Mouse (Mus musculus): Measurements from ENCODE around the gene Noct.

The Noct gene

GRCm38 (mm10) chr3:51276421-51277111 is 52.3 kb downstream of the Noct start:
- peak; percentile 59 for DNase-seq (ENCODE audit: low read depth, low spot score)

- DNase-seq (ENCODE audit: low read depth, low spot score), result peak; percentile 85
Measured at GRCm38 (mm10) chr3:51277201-51278150, 53.2 kb downstream of the Noct start.

- DNase-seq (ENCODE audit: low read depth, low spot score), result no peak
Measured at GRCm38 (mm10) chr3:51278433-51278832, 54.2 kb downstream of the Noct start.

- DNase-seq (ENCODE audit: low read depth, low spot score), result no peak
Measured at GRCm38 (mm10) chr3:51281727-51282126, 57.5 kb downstream of the Noct start.

GRCm38 (mm10) chr3:51284375-51284774 is 60.1 kb downstream of the Noct start:
- DNase-seq (ENCODE audit: low read depth, low spot score), result no peak

GRCm38 (mm10) chr3:51288880-51289821 is 64.9 kb downstream of the Noct start:
- DNase-seq (ENCODE audit: low read depth, low spot score), result peak; percentile 83

- peak; percentile 69 for DNase-seq (ENCODE audit: low read depth, low spot score)
Measured at GRCm38 (mm10) chr3:51294251-51294650, 70.0 kb downstream of the Noct start.

GRCm38 (mm10) chr3:51295225-51295624 is 71.0 kb downstream of the Noct start:
- DNase-seq (ENCODE audit: low read depth, low spot score), result no peak

- DNase-seq (ENCODE audit: low read depth, low spot score), result no peak
Measured at GRCm38 (mm10) chr3:51296790-51297189, 72.5 kb downstream of the Noct start.

All from R1 (cell line).